Mouse (Mus musculus) spleen, postnatal 10 days (tissue): ENCODE data around the gene Hcrt.

Experiments used
- DNase-seq, 2 experiments: peaks; one replicate each; pipeline ENCODE4 v3.0.0; 2021 to 2022; ENCODE audit warnings: low spot score in 2 of 2

Hcrt gene

GRCm38 (mm10) chr11:100735954-100736745, 26.6 kb downstream of the Hcrt start:
- peak; percentile 39 to 46 for DNase-seq

GRCm38 (mm10) chr11:100735134-100735865, 27.4 kb downstream of the Hcrt start:
- no peak for DNase-seq

- DNase-seq = no peak
Measured at GRCm38 (mm10) chr11:100730477-100731205, 32.1 kb downstream of the Hcrt start.

- no peak for DNase-seq
Measured at GRCm38 (mm10) chr11:100729976-100730375, 32.8 kb downstream of the Hcrt start.

GRCm38 (mm10) chr11:100728601-100729000, 34.1 kb downstream of the Hcrt start:
- no peak for DNase-seq

- no peak for DNase-seq
Measured at GRCm38 (mm10) chr11:100727201-100727600, 35.5 kb downstream of the Hcrt start.

GRCm38 (mm10) chr11:100724919-100725512, 37.7 kb downstream of the Hcrt start:
- no peak for DNase-seq

GRCm38 (mm10) chr11:100722493-100723028, 40.2 kb downstream of the Hcrt start:
- DNase-seq = no peak

GRCm38 (mm10) chr11:100721776-100722492, 40.8 kb downstream of the Hcrt start:
- DNase-seq = no peak

- DNase-seq = no peak
Measured at GRCm38 (mm10) chr11:100721254-100721653, 41.5 kb downstream of the Hcrt start.

- DNase-seq = no peak
Measured at GRCm38 (mm10) chr11:100720345-100720744, 42.4 kb downstream of the Hcrt start.

GRCm38 (mm10) chr11:100719893-100720292, 42.8 kb downstream of the Hcrt start:
- no peak for DNase-seq

- no peak for DNase-seq
Measured at GRCm38 (mm10) chr11:100719312-100719711, 43.4 kb downstream of the Hcrt start.

- DNase-seq = no peak
Measured at GRCm38 (mm10) chr11:100718866-100719265, 43.9 kb downstream of the Hcrt start.

- no peak for DNase-seq
Measured at GRCm38 (mm10) chr11:100718462-100718861, 44.3 kb downstream of the Hcrt start.

- DNase-seq = no peak
Measured at GRCm38 (mm10) chr11:100716649-100717048, 46.1 kb downstream of the Hcrt start.

- no peak for DNase-seq
Measured at GRCm38 (mm10) chr11:100714948-100715347, 47.8 kb downstream of the Hcrt start.

GRCm38 (mm10) chr11:100714534-100714915, 48.2 kb downstream of the Hcrt start:
- DNase-seq = peak; percentile 79 to 92

GRCm38 (mm10) chr11:100713735-100714533, 48.8 kb downstream of the Hcrt start, which contains the start of gene Hspb9:
TSS of gene Hspb9 (plus strand) at chr11:100713850.
- DNase-seq = peak; percentile 65 to 80

GRCm38 (mm10) chr11:100713174-100713573, 49.6 kb downstream of the Hcrt start:
- no peak for DNase-seq
